8 mouse cellular contexts compared by ENCODE assay signal in the genomic region with DNA sequence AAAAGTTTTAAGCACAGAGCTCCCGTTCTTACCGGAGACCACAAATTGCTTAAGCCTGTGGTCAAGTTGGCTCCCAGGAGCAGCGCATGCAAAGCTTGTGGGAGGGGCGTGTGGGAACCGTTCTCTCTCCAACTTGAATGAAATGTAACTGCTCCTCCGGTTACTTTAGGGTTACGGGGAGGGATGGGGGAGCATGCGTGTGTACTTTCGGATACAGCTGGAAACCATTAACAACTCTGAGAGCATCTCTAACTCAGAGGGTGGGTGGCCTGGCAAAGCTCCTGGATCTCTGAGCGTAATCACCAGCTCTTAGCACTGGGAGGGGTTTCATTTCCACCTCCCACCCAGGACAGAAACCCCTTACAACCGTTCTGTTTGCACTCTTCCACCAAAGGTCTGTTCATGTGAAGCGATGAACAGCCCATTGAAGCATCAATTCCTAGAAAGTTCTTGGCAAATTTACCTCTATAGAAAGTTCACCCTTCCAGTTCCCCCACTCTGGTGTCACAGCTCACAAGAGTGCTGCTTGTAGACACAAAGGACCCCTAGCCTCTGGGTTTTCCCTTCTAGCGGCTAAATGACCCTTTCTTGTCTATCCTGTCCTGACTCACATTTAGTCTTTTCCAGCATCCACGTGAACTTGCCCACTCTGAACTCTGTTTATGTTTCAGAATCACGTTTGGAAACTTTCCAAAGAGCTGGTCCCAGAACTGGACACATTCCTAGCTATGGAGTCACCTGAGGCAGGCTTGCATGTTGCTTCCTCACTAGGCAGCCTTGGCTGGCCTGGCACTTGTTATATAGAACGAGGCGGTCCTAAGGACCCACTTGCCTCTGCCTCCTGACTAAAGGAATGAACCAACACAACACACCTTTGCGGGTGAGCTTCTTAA. TPM values are rescaled to one million over a fixed set of nuclear protein-coding genes. Genes with fewer than 3 reads are reported as not detected.
DNase-seq lines count a peak whose midpoint lies in the region.

No protein-coding gene starts in this region.

- H3K27ac ChIP-seq in limb, embryonic 10.5 days, result peak overlapping the region; percentile 53

- DNase-seq in testis, postnatal 14 days (ENCODE audit: low spot score), result peak; percentile 29
- DNase-seq in testis, postnatal 10 days (ENCODE audit: low spot score), result no peak
- DNase-seq in gastrocnemius, postnatal 25 days, result peak; percentile 46
- peak; percentile 62 for DNase-seq in limb, embryonic 10.5 days (ENCODE audit: low spot score)
- DNase-seq in yolk sac, embryonic 10.5 days (ENCODE audit: low spot score), result peak; percentile 27
- no peak for DNase-seq in frontal cortex, adult 2 months (ENCODE audit: extremely low spot score in 1 of 2, low spot score in 1 of 2)
- no peak for DNase-seq in urinary bladder, adult 2 months (ENCODE audit: low spot score)
- DNase-seq in left cerebral cortex, postnatal 25 days (ENCODE audit: low spot score in 2 of 2), result no peak

- H3K4me3 ChIP-seq in limb, embryonic 10.5 days, result peak overlapping the region; percentile 30

- H3K36me3 ChIP-seq in limb, embryonic 10.5 days, result no peaks in the 10 kb centered on the region

- no peaks in the 10 kb centered on the region for H3K9me3 ChIP-seq in limb, embryonic 10.5 days (replicated peaks)

- H3K27me3 ChIP-seq in limb, embryonic 10.5 days (ENCODE audit: low read depth, poor library complexity, severe bottlenecking), result no peaks in the 10 kb centered on the region

- H3K4me1 ChIP-seq in limb, embryonic 10.5 days, result peaks cover 22% of the 10 kb centered on the region

- WGBS in limb, embryonic 10.5 days, result 27% methylated on average over 18 of the region's 18 CpGs

- intact Hi-C loops in left cerebral cortex, postnatal 25 days (cut with DNase I), result no loop called here

RNA-seq across cellular contexts. Expression of gene Vit, which starts 55.1 kb away (rescaled TPM):
- total RNA-seq in gastrocnemius, postnatal 25 days (2021), result 1 to 10 TPM; 1.8 TPM
- polyA plus RNA-seq in limb, embryonic 10.5 days (2016; fragmentation: Nextera tagmentation; extraction: Ambion mirVana), result not detected in 2 replicates
- 1.4 and 1.6 TPM in 2 replicates for polyA plus RNA-seq in frontal cortex, adult 2 months (2012; rRNA removed)
- 2.0 and 2.2 TPM in 2 replicates for polyA plus RNA-seq in urinary bladder, adult 2 months (2012; rRNA removed)
- total RNA-seq in left cerebral cortex, postnatal 25 days (2021), result 1 to 10 TPM; 1.5 to 1.6 TPM

Comparison
In these comparisons a context has a peak if more than half of its experiments do, and no peak if none do; other contexts are left out.
1. DNase-seq: peak in testis, postnatal 14 days (single experiment), gastrocnemius, postnatal 25 days (single experiment), limb, embryonic 10.5 days (single experiment) and yolk sac, embryonic 10.5 days (single experiment); none in testis, postnatal 10 days (single experiment), frontal cortex, adult 2 months (0 of 2), urinary bladder, adult 2 months (single experiment) and left cerebral cortex, postnatal 25 days (0 of 2).